Mouse (Mus musculus): ENCODE measurements around the gene Gm28539.
A peak's percentile ranks its signal among the peaks of the same experiment; 100 is the strongest.

Gm28539 gene

DNA sequence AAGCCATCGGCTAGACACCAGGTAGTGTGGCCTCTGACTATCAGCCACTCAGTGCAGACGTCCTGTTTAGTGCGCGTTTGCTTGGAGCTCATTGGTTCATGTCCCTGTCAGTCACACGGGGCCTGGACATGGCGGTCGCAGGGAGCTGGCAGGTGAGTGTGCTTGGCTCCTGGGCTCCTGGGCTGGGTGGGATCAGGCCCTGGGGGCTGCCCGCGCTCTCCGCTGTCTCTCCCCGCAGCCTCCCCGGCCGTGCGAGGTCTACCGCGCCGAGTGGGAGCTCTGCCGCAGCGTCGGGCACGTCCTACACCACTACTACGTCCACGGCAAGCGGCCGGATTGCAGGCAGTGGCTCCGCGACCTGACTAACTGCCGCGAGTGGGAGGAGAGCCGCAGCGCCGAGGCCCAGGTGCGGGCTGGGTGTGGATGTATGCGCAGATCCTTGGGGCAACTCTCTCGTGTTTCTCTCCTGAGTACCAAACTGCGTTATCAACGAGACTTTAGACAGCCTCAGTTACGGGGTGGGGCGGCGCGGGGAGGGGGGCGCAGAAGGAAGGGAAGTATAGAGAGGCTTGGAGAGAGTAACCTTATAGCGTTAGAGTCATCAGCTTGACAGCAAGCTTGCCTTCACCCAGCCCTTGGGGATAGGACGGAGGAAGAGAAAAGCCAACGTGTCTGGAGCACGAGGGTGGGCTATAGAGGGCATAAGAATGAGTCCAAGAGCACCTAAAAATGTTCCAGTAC, at the start of gene Gm28539, which contains the start of gene 2510002D24Rik:
Gene Gm28539 (plus strand): TSS at position 117 of the 741 bp plus-strand sequence.
Gene 2510002D24Rik (plus strand): TSS at position 111 of the 741 bp plus-strand sequence.
- peak; percentile 91 for DNase-seq (ENCODE audit: low read depth, low spot score)

DNA sequence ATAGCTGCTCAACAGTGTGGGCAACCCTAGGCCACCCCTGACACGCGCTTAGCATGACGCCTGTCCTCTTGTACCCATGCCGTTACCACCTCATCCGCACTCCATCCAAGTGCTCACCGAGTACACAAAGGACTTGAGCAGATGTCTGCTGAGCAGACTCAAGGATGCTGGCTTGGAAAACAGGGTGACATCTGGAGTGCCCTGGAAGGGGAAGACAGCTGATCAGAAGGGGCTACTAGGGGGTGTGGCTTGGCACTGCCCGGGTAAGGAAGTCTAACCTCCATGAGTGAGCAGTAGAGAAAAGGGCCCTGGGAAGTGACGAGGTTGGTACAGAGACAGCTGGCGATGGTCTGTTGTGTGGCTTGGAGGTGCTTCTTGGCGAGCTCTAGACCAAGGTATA, 49.7 kb upstream of the Gm28539 start:
- no peak for DNase-seq (ENCODE audit: low read depth, low spot score)

DNA sequence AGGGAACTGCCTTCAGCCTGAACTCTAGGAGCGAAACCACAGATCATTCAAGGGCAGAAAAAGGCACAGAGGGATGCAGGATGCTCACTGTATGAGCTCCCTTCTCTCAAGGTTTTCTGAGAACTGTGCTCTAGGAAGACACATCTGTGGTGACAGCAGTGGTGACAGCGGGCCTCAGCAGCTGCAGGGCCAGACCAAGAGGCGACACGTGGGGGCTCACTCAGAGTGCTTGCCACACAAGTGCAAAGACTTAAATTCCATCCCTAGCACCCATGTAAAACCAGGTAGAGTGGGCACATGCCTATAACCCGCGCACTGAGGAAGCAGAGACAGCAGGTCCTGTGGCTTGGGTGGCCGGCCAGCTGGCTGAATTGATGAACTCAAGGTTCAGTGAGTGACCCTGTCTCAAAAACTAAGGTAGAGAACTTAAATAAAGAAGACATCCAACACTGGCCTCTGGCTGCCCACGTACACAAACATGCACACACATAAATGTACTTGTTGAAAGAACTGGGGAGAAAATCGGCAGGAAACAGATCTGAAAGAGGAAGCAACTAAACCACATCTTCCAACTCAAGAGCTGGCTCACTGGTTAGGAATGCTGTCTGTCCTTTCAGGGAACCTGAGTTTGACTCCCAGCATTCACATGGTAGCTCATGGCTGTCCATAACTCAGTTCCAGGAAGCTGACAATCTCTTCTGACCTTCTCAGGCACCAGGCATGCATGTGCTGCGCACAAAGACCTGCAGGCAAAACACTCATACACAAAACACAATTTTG, 47.6 kb upstream of the Gm28539 start:
- no peak for DNase-seq (ENCODE audit: low read depth, low spot score)

DNA sequence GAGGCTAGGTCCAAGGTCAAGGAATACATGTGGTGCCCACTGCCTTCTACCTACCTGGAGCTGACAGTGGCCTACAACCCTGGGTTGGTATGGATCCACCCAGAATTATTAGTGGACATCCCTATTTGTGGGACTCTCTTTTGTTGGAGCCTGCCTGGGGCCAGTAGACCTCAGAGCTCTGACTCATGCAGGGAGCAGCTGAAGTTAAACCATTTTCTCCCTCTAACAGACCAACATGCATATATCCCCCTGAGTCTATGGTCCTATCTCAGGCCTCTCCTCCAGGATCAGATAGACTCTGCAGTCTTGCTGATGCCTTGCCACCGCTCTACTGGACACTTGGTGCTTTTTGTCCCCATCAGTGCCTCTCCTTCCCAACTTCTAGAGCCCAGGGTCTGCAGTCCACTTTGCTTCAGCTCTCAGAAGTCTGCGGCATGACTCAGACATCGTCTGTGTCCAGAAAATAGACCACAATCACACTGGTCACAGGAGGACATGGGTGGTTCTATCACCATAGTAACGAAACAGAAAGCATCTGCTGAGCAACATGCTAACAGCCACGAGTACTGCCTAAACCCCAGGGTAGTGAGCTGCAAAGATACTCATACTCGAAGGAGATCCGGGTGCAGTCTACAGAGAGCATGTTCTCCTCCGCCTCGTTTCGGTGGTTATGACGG, 41.0 kb upstream of the Gm28539 start:
- DNase-seq (ENCODE audit: low read depth, low spot score), result peak; percentile 31

DNA sequence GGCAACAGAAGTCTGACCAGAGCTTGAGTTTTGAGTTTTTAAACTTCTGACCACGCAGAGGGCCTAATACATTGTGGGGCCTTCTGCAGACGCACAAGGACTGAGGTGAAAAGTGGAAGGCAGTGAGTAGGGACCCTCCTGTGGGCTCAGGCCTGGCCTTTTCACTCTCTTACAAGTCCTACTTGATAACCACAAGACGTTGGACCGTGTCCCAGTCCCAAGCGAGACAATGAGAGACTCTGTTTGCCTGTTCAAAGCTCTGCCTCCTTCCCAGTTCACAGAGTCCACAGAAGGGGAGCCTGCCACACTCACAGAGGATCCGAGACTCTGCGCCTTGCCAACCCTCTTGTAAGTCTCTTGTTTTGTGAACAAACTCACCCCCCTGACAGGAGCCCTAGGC, 39.7 kb upstream of the Gm28539 start:
- DNase-seq (ENCODE audit: low read depth, low spot score), result no peak

DNA sequence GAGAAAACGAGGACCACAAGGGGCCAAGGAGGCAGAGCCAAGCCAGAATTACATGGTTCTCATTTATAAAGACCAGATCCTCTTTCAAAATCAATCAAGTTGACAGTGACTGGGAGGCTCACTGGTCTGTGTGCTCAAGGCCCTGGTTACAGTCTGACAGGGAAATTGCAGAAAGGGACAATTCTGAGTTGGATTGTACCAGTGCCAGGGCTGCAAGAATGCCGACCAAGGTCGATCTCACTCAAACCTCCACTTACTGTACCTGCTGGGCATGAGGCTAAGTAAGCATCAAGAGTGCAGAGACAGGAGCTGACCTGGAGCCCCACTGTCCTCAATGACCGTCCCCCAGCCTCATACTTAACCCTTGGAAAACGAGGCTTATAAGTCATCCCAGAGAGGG, 38.2 kb upstream of the Gm28539 start:
- DNase-seq (ENCODE audit: low read depth, low spot score), result no peak

DNA sequence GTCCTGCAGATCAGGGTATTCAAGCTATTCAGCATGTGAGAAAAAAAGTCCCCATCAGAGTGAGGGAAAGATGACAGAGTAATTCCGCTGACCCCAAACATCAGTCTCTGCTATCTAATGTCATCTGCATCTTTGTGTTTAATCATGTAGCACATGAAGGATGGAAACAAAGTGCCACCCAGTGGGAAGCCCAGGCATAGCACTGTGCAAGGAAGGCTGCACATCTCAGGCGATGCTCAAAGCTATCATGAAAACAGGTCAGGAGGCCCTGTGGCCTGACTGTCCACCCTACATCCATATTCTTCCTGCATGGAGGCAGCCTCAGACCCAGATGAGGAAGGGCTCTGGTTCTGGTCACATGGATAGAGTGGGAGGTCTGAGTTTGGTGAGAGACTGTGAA, 37.5 kb upstream of the Gm28539 start:
- DNase-seq (ENCODE audit: low read depth, low spot score), result no peak

DNA sequence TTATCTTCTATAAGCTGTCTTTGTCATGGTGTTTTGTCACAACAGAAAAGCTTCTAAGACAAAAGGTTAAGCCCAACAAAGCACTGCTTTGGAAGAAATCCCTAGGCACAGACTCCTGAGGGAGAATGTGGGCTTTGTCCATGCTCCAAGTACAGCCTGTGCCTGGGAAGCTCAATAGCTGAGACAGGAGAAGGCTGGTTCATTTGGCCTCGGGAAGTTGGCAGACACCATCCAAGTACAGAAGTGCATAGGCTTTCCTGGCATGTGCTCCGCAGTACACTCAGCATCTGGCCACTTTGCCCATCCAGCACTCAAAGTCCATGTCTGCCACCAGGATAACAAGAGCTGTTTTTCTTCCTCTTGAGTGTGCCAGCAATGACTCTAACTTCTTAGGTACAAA, 30.6 kb upstream of the Gm28539 start:
- no peak for DNase-seq (ENCODE audit: low read depth, low spot score)

DNA sequence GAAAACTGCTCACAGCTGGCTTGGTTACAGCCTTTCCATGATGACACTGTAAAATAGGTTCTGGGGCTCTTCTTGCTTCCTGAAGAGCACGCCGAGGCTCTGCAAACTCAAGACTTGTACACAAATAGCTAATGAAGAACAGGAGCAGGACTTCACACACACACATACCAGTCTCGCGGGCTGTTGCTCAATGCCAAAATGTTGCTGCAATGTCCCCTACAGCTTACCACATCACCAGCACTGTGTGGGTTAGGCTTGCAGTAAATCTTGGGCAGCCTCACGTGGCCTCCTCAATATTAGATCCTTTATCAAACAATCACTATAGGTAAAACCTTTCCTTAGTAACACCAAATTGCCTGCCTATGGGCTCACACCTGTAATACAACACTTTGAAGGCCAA, 27.4 kb upstream of the Gm28539 start:
- no peak for DNase-seq (ENCODE audit: low read depth, low spot score)

DNA sequence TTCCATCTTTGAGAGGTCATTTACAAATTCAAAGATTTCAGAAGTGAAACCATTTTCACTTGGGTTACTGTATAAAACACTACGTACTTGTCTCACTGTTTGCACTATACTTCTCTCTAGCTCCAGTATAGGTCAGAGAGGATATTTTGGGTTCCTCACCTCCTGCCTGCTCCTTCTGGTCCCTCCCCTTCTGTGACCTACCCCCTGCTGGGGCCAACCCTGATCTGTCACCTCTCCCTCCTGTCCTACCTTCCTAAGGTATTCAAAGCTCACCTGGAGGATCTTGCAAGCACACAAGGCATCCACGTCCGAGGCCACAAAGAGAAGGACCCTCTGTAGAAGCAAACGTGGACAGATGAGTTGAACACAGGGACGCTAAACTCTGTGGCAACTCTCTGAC, 25.4 kb upstream of the Gm28539 start:
- DNase-seq (ENCODE audit: low read depth, low spot score), result no peak

DNA sequence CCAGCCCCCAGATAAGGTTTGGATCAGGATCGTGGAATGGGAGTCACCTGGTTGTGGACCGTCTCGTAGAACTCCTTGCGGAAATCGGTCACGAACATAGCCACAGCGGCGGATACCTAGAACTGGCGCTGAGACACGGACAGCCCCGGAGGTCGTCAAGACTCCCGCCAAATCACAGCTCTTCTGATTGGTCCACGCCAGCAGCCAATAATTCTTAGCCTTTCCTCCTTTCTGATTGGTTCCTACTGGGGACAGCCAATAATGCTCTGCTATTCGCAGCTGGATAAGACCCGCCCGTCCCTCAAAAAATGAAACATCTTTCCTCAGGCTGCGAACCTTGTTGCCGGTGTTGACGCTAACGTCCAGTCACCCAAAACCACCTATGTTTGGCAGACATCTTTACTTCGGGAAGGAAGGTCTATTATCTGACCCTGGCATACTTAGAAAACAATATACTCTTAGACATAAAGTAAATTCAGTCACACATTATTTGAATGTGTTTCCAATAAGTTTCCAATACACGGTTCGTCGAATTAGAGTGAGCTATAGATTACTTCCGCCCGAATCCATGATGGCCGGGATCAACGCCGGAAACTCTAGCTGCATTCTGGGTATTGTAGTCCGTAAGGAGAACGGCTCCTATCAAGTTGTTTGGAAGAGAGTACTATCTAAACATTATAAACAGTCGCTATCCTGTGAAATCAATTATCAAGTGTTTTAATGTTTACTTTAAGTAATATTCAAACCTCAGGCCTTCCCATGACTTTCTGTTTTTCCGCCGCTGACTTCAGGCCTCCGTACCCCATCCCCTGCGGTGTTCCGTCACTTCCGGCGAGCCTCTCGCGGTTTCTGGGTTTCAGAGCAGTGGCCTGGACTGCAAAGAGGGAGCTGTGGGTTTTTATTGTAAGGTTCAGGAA, 24.7 kb upstream of the Gm28539 start, which contains the start of the genes Ufd1 and Cdc45:
Gene Ufd1 (plus strand): TSS at position 312 of the 917 bp plus-strand sequence.
Gene Cdc45 (minus strand): TSS at position 520 of the 917 bp plus-strand sequence.
- DNase-seq (ENCODE audit: low read depth, low spot score), result peak; percentile 98

DNA sequence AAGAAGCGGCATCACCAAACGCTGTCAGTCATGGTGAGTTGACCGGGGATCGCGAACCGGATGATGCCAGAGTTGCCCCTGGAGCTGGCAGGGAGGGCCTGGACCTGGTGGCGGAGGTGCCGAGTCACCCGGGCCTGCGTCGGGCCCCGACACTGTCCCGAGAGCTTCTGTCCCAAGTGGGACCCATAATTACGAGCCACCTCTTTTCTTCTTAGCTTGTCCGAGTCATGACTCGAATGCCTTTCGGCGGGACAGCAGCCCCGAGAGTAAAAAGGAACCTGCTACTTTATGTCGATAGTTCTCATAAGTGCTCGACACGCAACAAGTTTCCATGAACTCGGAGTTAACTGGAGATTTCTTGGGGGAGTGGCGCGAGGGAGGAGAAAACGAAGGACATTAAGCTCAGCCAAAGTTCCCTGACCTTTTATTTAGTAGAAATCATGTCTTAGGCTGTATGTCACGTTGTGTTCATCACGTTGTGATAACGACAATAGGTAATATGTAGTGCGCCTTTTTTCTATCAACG, 23.9 kb upstream of the Gm28539 start:
- no peak for DNase-seq (ENCODE audit: low read depth, low spot score)

DNA sequence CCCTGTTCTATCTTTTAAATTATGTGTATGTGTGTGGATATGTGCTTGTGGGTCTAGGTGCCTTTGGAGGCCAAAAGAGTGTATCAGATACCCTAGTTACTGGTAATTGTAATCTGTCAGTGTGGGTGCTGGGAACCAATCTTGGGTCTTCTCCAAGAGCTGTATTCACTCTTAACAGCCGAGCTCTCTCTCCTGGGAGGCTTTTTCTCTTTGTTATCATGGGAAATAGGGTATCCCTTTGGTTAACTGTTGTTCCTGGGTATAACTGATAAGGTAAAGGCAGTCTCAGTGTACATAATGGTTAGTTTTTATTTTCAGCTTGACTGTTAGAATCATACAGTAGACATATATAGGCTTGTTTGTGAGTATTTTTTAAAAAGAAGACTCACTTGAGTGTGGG, 14.0 kb upstream of the Gm28539 start:
- no peak for DNase-seq (ENCODE audit: low read depth, low spot score)

DNA sequence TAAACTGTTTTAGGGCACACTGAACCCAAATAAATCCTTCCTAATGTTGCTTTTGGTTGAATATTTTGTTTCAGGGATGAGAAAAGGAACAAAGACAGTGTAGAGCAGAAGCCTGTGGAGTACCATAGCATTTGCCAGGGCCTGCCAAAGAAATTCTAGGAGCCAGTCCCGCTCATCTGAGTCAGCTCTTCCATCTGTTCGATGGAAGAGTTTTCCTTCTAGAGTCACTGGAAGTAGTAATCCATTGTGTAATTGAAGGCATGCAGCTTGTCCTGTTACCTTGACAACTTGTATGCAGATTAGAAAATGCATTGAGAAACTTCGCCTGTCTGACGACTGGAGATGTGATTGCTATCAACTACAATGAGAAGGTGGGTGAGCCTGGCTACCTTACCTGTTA, 13.5 kb upstream of the Gm28539 start:
- peak; percentile 62 for DNase-seq (ENCODE audit: low read depth, low spot score)

DNA sequence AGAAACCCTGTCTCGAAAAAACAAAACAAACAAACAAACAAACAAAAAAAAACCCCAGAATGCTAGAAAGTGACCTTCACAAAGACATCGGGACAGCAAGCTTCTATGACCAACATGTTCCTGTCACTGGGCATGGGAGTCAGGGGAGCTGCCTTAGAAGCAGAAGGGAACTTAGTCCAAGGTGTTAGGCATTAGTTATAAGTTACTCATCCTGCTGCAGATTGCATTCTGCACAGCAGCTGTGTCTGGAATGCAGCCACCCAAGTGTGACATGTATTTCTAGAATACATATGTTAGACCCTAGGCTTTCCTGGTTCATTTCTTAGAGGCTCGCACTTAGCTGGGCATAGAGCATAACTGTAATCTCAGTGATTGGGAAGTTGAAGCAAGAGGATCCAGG, 7.8 kb upstream of the Gm28539 start:
- no peak for DNase-seq (ENCODE audit: low read depth, low spot score)

DNA sequence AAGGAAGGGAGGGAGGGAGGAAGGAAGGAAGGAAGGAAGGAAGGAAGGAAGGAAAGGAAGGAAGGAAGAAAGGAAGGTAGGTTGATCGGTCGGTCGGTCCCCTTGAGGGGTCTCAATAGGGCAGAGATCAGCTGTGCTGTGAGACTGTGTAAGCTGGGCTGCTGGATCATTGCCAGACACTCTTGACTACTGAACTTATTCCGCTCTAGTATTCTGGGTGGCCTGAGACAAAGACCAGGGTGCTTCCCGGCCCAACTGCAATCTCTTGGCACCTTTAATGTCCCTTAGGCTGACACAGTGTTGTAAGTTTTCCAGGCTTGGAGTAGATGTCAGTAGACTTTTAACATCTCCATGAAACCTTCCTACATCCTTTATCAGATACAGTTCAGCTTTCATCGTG, 7.3 kb upstream of the Gm28539 start:
- no peak for DNase-seq (ENCODE audit: low read depth, low spot score)

DNA sequence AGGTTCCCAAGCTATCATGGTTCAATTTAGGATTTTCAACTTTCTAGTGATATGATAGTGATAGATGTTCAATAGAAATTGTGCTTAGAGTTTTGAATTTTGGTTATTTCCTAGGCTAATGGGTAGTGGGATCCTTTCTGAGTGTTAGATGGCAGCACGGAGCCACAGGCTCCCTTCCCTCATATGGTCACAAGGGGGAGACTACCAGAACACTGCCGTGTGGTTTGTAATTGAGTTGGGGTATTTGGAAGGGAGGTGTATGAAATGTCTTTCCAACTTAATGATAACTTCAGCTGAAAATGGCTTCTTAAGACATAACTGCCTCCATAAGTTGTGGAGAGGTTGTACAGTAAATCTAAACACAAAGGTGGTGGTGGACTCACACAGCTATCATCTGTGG, 2.9 kb upstream of the Gm28539 start:
- DNase-seq (ENCODE audit: low read depth, low spot score), result no peak

DNA sequence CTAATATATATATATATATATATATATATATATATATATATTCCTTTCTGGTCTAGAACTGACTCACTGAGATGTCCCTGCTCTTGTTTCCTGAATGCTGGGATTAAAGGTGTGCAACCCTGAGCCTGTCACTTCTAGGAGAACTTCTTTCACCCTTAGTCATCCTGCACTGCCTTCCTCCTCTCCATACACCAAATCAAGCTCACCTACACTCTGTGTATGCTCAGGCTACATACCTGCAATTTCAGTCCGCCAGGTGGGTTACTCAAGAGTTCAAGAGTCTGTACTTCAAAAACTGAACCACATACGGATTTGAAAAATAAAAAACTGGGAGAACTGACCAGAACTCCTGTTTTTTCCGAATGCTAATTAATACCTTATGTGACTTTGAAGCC, 314 bp upstream of the Gm28539 start:
- no peak for DNase-seq (ENCODE audit: low read depth, low spot score)

DNA sequence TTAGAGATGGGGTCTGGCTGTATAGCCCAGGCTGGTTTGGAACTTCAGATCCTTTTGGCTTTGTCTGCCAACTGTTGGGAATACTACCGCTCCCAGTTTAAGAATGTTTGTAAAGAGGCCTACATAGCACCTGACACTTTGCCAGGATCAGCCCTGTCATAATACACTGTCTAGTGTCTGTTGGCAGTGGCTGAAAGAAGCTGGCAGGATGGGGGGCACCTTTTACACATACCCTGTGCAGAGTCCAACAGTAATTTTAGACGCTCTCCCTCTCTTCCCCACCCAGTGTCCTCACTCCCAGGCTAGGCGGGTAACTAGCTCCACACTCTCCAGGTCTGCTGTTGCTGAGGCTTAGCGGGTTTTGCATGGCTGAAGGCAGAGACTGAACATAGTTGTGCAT, 2.0 kb downstream of the Gm28539 start:
- no peak for DNase-seq (ENCODE audit: low read depth, low spot score)

DNA sequence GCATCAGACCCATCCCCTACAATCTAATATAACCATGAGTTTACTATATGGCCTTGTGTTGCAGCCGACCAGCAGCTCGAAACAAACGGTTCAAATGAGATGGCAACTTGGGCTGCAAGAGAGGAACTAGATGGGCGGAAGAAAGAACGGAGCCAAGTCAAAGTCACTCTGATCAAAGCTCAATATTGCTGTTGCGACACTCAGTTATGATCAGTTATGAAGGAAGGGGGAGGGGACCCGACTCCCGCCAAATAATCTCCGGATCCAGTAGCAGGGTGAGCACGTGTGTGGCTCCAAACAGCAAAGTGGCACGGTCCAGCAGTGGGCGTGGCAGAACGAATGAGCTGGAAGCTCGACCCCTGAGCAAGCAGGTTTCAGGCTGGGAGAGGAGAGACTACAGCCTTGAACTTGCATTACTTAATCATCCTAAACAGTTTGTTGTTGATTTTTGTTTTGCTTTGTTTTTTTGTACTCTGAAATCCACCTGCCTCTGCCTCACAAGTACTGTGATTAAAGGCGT, 10.0 kb downstream of the Gm28539 start:
- DNase-seq (ENCODE audit: low read depth, low spot score), result no peak
